Mouse (Mus musculus): Measurements from ENCODE around the gene Sirpa.
A peak's percentile ranks its signal among the peaks of the same experiment; 100 is the strongest.

Sirpa gene

GRCm38 (mm10) chr2:129633077-129633732 lies 40.6 kb downstream of the Sirpa start:
- peak; percentile 84 for DNase-seq (ENCODE audit: low spot score)

GRCm38 (mm10) chr2:129633982-129634381 lies 41.3 kb downstream of the Sirpa start:
- no peak for DNase-seq (ENCODE audit: low spot score)

GRCm38 (mm10) chr2:129652616-129653015 lies 60.0 kb downstream of the Sirpa start:
- DNase-seq (ENCODE audit: low spot score) = no peak

- DNase-seq (ENCODE audit: low spot score) = no peak
Observed at GRCm38 (mm10) chr2:129653632-129654031, 61.0 kb downstream of the Sirpa start.

GRCm38 (mm10) chr2:129654233-129654950 lies 61.8 kb downstream of the Sirpa start:
- no peak for DNase-seq (ENCODE audit: low spot score)

GRCm38 (mm10) chr2:129655033-129655432 lies 62.4 kb downstream of the Sirpa start:
- DNase-seq (ENCODE audit: low spot score) = no peak

- no peak for DNase-seq (ENCODE audit: low spot score)
Observed at GRCm38 (mm10) chr2:129658796-129659195, 66.2 kb downstream of the Sirpa start.

- DNase-seq (ENCODE audit: low spot score) = peak; percentile 6
Observed at GRCm38 (mm10) chr2:129660020-129660419, 67.4 kb downstream of the Sirpa start.

- DNase-seq (ENCODE audit: low spot score) = no peak
Observed at GRCm38 (mm10) chr2:129662484-129662883, 69.8 kb downstream of the Sirpa start.

GRCm38 (mm10) chr2:129671911-129672310 lies 79.3 kb downstream of the Sirpa start:
- DNase-seq (ENCODE audit: low spot score) = no peak

- DNase-seq (ENCODE audit: low spot score) = peak; percentile 79
Observed at GRCm38 (mm10) chr2:129674935-129675634, 82.5 kb downstream of the Sirpa start.

- DNase-seq (ENCODE audit: low spot score) = no peak
Observed at GRCm38 (mm10) chr2:129677664-129678063, 85.0 kb downstream of the Sirpa start.

GRCm38 (mm10) chr2:129679066-129679465 lies 86.4 kb downstream of the Sirpa start:
- no peak for DNase-seq (ENCODE audit: low spot score)

- no peak for DNase-seq (ENCODE audit: low spot score)
Observed at GRCm38 (mm10) chr2:129680236-129680635, 87.6 kb downstream of the Sirpa start.
